Mouse (Mus musculus): ENCODE data around the gene Bcas3.

Gene Bcas3

GRCm38 (mm10) chr11:85829520-85830440, 476.8 kb downstream of the Bcas3 start:
- DNase-seq (ENCODE audit: low read depth, low spot score), result no peak

GRCm38 (mm10) chr11:85830901-85831341, 478.0 kb downstream of the Bcas3 start:
- peak; percentile 71 for DNase-seq (ENCODE audit: low read depth, low spot score)

GRCm38 (mm10) chr11:85831656-85832230, 478.8 kb downstream of the Bcas3 start:
- no peak for DNase-seq (ENCODE audit: low read depth, low spot score)

GRCm38 (mm10) chr11:85832231-85832924, 479.4 kb downstream of the Bcas3 start, which contains the start of gene Tbx2:
Gene Tbx2, plus strand, starts transcription at chr11:85832551.
- peak; percentile 79 for DNase-seq (ENCODE audit: low read depth, low spot score)

GRCm38 (mm10) chr11:85833081-85833521, 480.1 kb downstream of the Bcas3 start:
- no peak for DNase-seq (ENCODE audit: low read depth, low spot score)

- no peak for DNase-seq (ENCODE audit: low read depth, low spot score)
Observed at GRCm38 (mm10) chr11:85833761-85834385, 480.9 kb downstream of the Bcas3 start.

GRCm38 (mm10) chr11:85834386-85834931, 481.5 kb downstream of the Bcas3 start:
- no peak for DNase-seq (ENCODE audit: low read depth, low spot score)

- DNase-seq (ENCODE audit: low read depth, low spot score), result no peak
Observed at GRCm38 (mm10) chr11:85835001-85835752, 482.2 kb downstream of the Bcas3 start.

- no peak for DNase-seq (ENCODE audit: low read depth, low spot score)
Observed at GRCm38 (mm10) chr11:85835753-85836522, 483.0 kb downstream of the Bcas3 start.

- no peak for DNase-seq (ENCODE audit: low read depth, low spot score)
Observed at GRCm38 (mm10) chr11:85836523-85837290, 483.7 kb downstream of the Bcas3 start.

- no peak for DNase-seq (ENCODE audit: low read depth, low spot score)
Observed at GRCm38 (mm10) chr11:85837291-85837647, 484.3 kb downstream of the Bcas3 start.

- DNase-seq (ENCODE audit: low read depth, low spot score), result no peak
Observed at GRCm38 (mm10) chr11:85837648-85838423, 484.9 kb downstream of the Bcas3 start.

- DNase-seq (ENCODE audit: low read depth, low spot score), result no peak
Observed at GRCm38 (mm10) chr11:85838424-85839257, 485.7 kb downstream of the Bcas3 start.

- DNase-seq (ENCODE audit: low read depth, low spot score), result no peak
Observed at GRCm38 (mm10) chr11:85839258-85840030, 486.5 kb downstream of the Bcas3 start.

- no peak for DNase-seq (ENCODE audit: low read depth, low spot score)
Observed at GRCm38 (mm10) chr11:85840031-85840802, 487.2 kb downstream of the Bcas3 start.

GRCm38 (mm10) chr11:85840803-85841145, 487.8 kb downstream of the Bcas3 start:
- no peak for DNase-seq (ENCODE audit: low read depth, low spot score)

Data from forelimb bud, embryonic 11.5 days (tissue).